Mouse (Mus musculus) stomach, postnatal 0 days (tissue): ENCODE results near the gene Stk10.

Experiments
- CTCF ChIP-seq: IDR thresholded peaks from 2 replicates; pipeline ENCODE4 v1.5.1; 2016; ENCODE audit warnings: antibody characterized with exemption, low read depth, mild to moderate bottlenecking, moderate library complexity
- EP300 ChIP-seq: optimal IDR thresholded peaks from 2 replicates; pipeline ENCODE3; 2016; ENCODE audit warnings: antibody characterized with exemption

DNA sequence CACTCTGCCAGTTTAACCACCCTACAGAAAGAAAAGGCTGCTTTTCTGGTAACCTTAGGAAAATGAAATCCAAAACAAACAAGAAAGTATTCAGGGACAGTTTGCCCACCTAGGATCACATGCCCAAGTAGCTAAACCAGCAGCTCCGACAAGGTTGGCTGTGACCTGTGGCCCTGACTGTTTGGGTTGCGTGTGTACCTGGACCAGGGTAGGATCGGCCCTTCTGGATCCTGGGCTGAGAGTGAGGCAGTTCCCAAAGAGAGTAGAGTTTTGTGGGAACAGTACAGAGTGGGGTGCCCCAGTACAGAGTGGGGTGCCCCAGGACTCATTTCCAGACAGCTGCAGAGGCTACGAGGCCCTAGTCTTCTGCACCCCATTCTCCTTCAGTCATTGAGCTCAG, 18.0 kb downstream of the Stk10 start:
- TF ChIP-seq CTCF, result no peak
- no peak for TF ChIP-seq EP300
